Mouse (Mus musculus) stomach, embryonic 16.5 days (tissue): ENCODE data around the gene Adcy7. TPM values are rescaled to one million over a fixed set of nuclear protein-coding genes. Genes with fewer than 3 reads are reported as not detected.

ENCODE experiments used
- ATAC-seq: fragments of 200-750 bp; cut with Nextera tagmentation; 2 replicates; pipeline ENCODE4 v1.8.0; 2017; ENCODE audit warnings: moderate number of reproducible peaks, moderate TSS enrichment; ENCODE audit not compliant: insufficient read depth, low FRiP score
- H3K27ac ChIP-seq: fragments of 300-500 bp; sonication (generic); 2 replicates; pipeline ENCODE4 v1.5.1; 2014; ENCODE audit warnings: low read length
- H3K27me3 ChIP-seq: fragments of 300-500 bp; sonication (generic); 2 replicates; pipeline ENCODE4 v1.6.1; 2014; ENCODE audit warnings: low read length, control low read depth, mixed read lengths; ENCODE audit not compliant: control insufficient read depth, insufficient read depth
- H3K36me3 ChIP-seq: fragments of 300-500 bp; sonication (generic); 2 replicates; pipeline ENCODE4 v1.6.1; 2014; ENCODE audit warnings: low read length; ENCODE audit not compliant: control insufficient read depth, insufficient read depth
- H3K4me1 ChIP-seq: fragments of 300-500 bp; sonication (generic); 2 replicates; pipeline ENCODE4 v1.6.1; 2014; ENCODE audit warnings: low read length, control low read depth, mixed read lengths; ENCODE audit not compliant: control insufficient read depth, insufficient read depth
- H3K4me2 ChIP-seq: fragments of 300-500 bp; sonication (generic); 2 replicates; pipeline ENCODE4 v1.6.1; 2014; ENCODE audit warnings: low read depth, low read length, mixed read lengths
- H3K4me3 ChIP-seq: fragments of 300-500 bp; sonication (generic); replicated peaks from 2 replicates; pipeline ENCODE4 v1.5.1; 2014; ENCODE audit warnings: mild to moderate bottlenecking, low read length
- H3K9ac ChIP-seq: fragments of 300-500 bp; sonication (generic); 2 replicates; pipeline ENCODE4 v1.6.1; 2014; ENCODE audit warnings: low read length
- H3K9me3 ChIP-seq: fragments of 300-500 bp; sonication (generic); replicated peaks from 2 replicates; pipeline ENCODE4 v1.6.1; 2016; ENCODE audit warnings: low read length, control low read depth; ENCODE audit not compliant: control insufficient read depth
- WGBS: fragments of 180-500 bp; shearing (Covaris S2); extraction: QIAGEN DNeasy Blood & Tissue Kit; methylation state at CpG from one replicate; pipeline ENCODE4 v1.1.7; 2014; 5-methylcytosine and 5-hydroxymethylcytosine counted together
- polyA plus RNA-seq: library from polyadenylated mRNA; unstranded; fragments of >200 nt; fragmentation: Nextera tagmentation; extraction: Ambion mirVana; gene quantifications from 2 replicates; pipeline ENCODE4 v1.2.1, GENCODE M21; 2015

Gene Adcy7
- polyA plus RNA-seq, 1 experiment from 2014 or later, result 8.7 TPM

GRCm38 (mm10) chr8:88317341-88317740, 45.1 kb downstream of the Adcy7 start:
- ATAC-seq, result no peak
- Histone ChIP-seq H3K9me3 (no peaks in the 10 kb centered on the region), H3K4me1 (peaks cover 13% of the 10 kb centered on the region), H3K27me3 (no peaks in the 10 kb centered on the region), H3K36me3 (no peaks in the 10 kb centered on the region), H3K9ac (peak overlapping the region; percentile 29; the same call in 1 of the 2 replicates), H3K4me3 (no peak overlapping the region), H3K27ac (peak overlapping the region; percentile 43; the same call in 1 of the 2 replicates), H3K4me2 (no peak overlapping the region)
- whole genome bisulfite sequencing, result 60% methylated on average over 5 of the region's 5 CpGs

DNA sequence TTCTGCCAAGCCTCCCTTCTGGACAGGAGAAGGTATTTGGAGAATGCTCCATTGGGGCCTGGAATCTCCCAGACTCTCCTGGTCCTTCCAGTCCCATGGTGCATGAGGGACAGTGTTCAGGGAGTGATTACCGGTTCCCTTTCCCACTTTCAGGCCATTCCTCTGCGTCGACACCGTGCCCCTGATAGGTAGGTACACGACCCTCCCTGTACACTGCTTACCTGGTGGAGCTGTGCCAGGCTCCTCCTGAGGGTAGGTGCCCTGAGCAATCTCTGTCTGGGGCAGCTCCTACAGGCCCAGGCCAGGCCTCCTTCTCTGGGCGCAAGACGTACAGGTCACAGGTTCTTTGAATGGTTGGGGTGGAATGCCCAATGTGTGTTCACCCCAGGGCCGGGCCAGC, 45.9 kb downstream of the Adcy7 start:
- Histone ChIP-seq H3K27ac (no peak overlapping the region), H3K4me2 (no peak overlapping the region), H3K4me1 (peaks cover 13% of the 10 kb centered on the region), H3K4me3 (no peak overlapping the region), H3K27me3 (no peaks in the 10 kb centered on the region), H3K9me3 (no peaks in the 10 kb centered on the region), H3K36me3 (no peaks in the 10 kb centered on the region), H3K9ac (no peak overlapping the region)
- ATAC-seq, result no peak
- WGBS, result 86% methylated on average over 8 of the region's 8 CpGs

DNA sequence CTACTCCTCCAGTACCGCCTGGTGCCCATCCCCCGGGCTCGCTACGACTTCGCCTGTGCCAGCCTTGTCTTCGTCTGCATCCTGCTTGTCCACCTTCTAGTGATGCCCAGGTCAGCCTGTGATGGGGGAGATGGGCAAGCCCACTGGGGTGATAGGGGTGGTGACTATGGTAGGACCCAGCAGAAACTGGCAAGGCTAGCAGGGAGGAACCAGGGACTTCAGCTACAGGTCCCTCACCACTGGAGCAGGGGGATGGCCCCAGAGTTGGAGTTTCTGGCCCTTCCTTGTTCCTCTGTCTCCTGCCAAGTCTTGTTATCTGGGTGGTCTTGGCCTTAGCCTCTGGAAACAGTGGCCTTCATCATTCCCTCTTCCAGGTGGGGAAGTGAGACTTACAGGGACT, 47.9 kb downstream of the Adcy7 start:
- H3K36me3 ChIP-seq, result no peaks in the 10 kb centered on the region
- H3K27ac ChIP-seq, result no peak overlapping the region
- no peaks in the 10 kb centered on the region for H3K9me3 ChIP-seq
- no peak overlapping the region for H3K4me3 ChIP-seq
- no peak for ATAC-seq
- WGBS, result 96% methylated on average over 6 of the region's 6 CpGs
- peaks cover 13% of the 10 kb centered on the region for H3K4me1 ChIP-seq
- H3K9ac ChIP-seq, result no peak overlapping the region
- no peak overlapping the region for H3K4me2 ChIP-seq
- H3K27me3 ChIP-seq, result no peaks in the 10 kb centered on the region

DNA sequence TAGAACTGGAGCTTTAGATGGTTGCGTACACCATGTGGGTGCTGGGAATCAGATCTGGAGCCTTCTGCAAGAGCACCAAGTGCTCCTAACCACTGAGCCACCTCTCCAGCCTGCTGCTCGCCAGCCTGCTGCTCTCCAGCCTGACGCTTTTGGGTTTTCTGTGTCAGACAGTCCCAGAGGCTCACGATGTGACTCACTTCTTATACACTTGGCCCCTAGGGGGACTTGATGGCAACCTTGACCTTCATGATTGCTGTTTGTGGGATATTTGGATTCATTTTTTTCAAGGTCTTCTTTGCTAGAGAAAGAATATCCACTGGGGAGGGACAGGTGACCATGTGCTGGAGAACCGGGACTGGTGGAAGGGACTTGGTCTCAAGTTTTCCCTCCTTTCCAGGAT, 49.2 kb downstream of the Adcy7 start:
- Histone ChIP-seq H3K4me1 (peaks cover 17% of the 10 kb centered on the region), H3K27ac (no peak overlapping the region), H3K36me3 (0 out of 2 replicates have a peak, but pooled peaks cover 6% of the 10 kb centered on the region), H3K27me3 (no peaks in the 10 kb centered on the region), H3K4me2 (no peak overlapping the region), H3K9ac (no peak overlapping the region), H3K4me3 (no peak overlapping the region), H3K9me3 (no peaks in the 10 kb centered on the region)
- no peak for ATAC-seq
- WGBS, result 89% methylated on average over 5 of the region's 5 CpGs

GRCm38 (mm10) chr8:88323523-88323922, 51.3 kb downstream of the Adcy7 start:
- no peak overlapping the region for H3K9ac ChIP-seq
- no peak overlapping the region for H3K27ac ChIP-seq
- H3K36me3 ChIP-seq, result 0 out of 2 replicates have a peak, but pooled peaks cover 11% of the 10 kb centered on the region
- ATAC-seq, result no peak
- H3K4me2 ChIP-seq, result no peak overlapping the region
- WGBS, result 85% methylated on average over 5 of the region's 5 CpGs
- no peak overlapping the region for H3K4me3 ChIP-seq
- H3K4me1 ChIP-seq, result peaks cover 7% of the 10 kb centered on the region; the same call in 1 of the 2 replicates
- H3K27me3 ChIP-seq, result no peaks in the 10 kb centered on the region
- no peaks in the 10 kb centered on the region for H3K9me3 ChIP-seq

DNA sequence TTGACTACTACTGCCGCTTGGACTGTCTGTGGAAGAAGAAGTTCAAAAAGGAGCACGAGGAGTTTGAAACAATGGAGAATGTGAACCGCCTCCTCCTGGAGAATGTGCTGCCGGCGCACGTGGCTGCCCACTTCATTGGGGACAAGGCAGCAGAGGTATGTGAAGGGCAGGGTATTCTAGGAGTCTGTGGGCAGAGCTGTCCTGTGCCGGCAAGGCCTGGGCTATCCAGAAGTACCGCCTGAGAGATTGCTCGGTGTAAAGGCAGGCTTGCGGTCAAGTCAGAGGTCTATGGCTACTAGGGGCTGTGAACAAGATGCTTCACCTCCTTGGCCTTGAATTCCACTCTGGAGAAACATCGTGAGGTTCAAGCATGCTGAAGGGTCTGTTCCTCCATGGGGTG, 52.6 kb downstream of the Adcy7 start:
- Histone ChIP-seq H3K4me1 (peaks cover 7% of the 10 kb centered on the region; the same call in 1 of the 2 replicates), H3K27me3 (no peaks in the 10 kb centered on the region), H3K4me3 (no peak overlapping the region), H3K4me2 (no peak overlapping the region), H3K27ac (no peak overlapping the region), H3K9ac (no peak overlapping the region), H3K9me3 (no peaks in the 10 kb centered on the region), H3K36me3 (peaks cover 11% of the 10 kb centered on the region; the same call in 1 of the 2 replicates)
- WGBS, result 69% methylated on average over 11 of the region's 11 CpGs
- no peak for ATAC-seq

DNA sequence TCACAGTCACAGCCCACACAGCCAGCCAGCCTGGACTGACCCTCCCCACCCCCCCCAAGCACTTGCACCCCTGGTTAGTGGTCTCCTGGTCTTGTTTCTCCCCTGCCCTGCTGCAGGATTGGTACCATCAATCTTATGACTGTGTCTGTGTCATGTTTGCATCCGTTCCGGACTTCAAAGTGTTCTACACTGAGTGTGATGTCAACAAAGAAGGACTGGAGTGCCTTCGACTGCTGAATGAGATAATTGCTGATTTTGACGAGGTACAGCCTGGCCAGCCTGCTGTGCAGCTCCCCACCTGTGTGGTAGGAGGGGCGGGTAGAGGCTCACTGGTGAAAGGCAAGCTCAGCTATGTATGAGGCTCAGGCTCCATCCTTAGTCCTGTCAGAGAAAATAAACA, 53.0 kb downstream of the Adcy7 start:
- Histone ChIP-seq H3K27me3 (no peaks in the 10 kb centered on the region), H3K27ac (no peak overlapping the region), H3K9ac (no peak overlapping the region), H3K4me1 (peaks cover 7% of the 10 kb centered on the region; the same call in 1 of the 2 replicates), H3K36me3 (peaks cover 11% of the 10 kb centered on the region; the same call in 1 of the 2 replicates), H3K4me2 (no peak overlapping the region), H3K4me3 (no peak overlapping the region), H3K9me3 (no peaks in the 10 kb centered on the region)
- 18% methylated on average over 5 of the region's 5 CpGs for WGBS
- peak; percentile 31 for ATAC-seq

- no peak overlapping the region for H3K4me2 ChIP-seq
- peaks cover 14% of the 10 kb centered on the region; the same call in 1 of the 2 replicates for H3K36me3 ChIP-seq
- H3K4me1 ChIP-seq, result peaks cover 7% of the 10 kb centered on the region; the same call in 1 of the 2 replicates
- no peak overlapping the region for H3K4me3 ChIP-seq
- no peak overlapping the region for H3K9ac ChIP-seq
- H3K27me3 ChIP-seq, result no peaks in the 10 kb centered on the region
- ATAC-seq, result no peak
- 70% methylated on average over 5 of the region's 5 CpGs for WGBS
- no peaks in the 10 kb centered on the region for H3K9me3 ChIP-seq
- no peak overlapping the region for H3K27ac ChIP-seq
Observed at GRCm38 (mm10) chr8:88325795-88326194, 53.6 kb downstream of the Adcy7 start.

GRCm38 (mm10) chr8:88326328-88326727, 54.1 kb downstream of the Adcy7 start:
- no peak overlapping the region for H3K4me2 ChIP-seq
- H3K4me3 ChIP-seq, result no peak overlapping the region
- ATAC-seq, result no peak
- H3K9ac ChIP-seq, result no peak overlapping the region
- no peaks in the 10 kb centered on the region for H3K9me3 ChIP-seq
- H3K27me3 ChIP-seq, result no peaks in the 10 kb centered on the region
- H3K4me1 ChIP-seq, result peaks cover 7% of the 10 kb centered on the region; the same call in 1 of the 2 replicates
- WGBS, result 93% methylated on average over 12 of the region's 12 CpGs
- no peak overlapping the region for H3K27ac ChIP-seq
- peaks cover 14% of the 10 kb centered on the region; the same call in 1 of the 2 replicates for H3K36me3 ChIP-seq
